Mouse (Mus musculus) thymus, postnatal 36 days (tissue): ENCODE results near the gene Il12rb2.
A peak's percentile ranks its signal among the peaks of the same experiment; 100 is the strongest.

Source experiments
- DNase-seq, 2 experiments: peaks; one replicate each; pipeline ENCODE4 v3.0.0; 2022; ENCODE audit warnings: mixed read lengths in 2 of 2

The Il12rb2 gene

DNA sequence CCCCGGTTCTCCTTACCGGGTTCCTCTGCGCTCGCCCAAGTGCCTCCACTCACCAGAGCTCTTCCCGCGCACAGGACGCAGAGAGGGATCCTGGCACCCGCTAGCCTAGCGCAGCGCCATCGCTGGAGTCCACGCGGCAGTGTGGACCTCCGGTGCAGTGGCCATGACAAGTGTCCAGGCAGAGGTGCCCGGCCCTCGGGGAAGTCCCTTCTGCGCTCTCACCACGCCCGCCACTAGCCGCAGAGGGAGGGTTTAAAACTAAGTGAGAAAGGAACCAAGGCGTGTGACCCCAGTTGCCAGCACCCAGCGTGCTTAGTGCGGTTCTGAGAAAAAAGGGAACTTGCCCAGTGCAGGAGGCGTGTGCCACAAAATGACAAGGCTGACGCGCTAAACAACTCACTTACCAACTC, at the start of gene Il12rb2:
TSS of gene Il12rb2 (minus strand) at position 207 of the 410 bp plus-strand sequence.
- DNase-seq: peak; percentile 42

GRCm38 (mm10) chr6:67421761-67422160, 45.8 kb upstream of the Il12rb2 start:
- peak; percentile 42 to 65 for DNase-seq

- DNase-seq: no peak
These were observed 40.6 kb upstream of the Il12rb2 start for GRCm38 (mm10) chr6:67416557-67416956.

DNA sequence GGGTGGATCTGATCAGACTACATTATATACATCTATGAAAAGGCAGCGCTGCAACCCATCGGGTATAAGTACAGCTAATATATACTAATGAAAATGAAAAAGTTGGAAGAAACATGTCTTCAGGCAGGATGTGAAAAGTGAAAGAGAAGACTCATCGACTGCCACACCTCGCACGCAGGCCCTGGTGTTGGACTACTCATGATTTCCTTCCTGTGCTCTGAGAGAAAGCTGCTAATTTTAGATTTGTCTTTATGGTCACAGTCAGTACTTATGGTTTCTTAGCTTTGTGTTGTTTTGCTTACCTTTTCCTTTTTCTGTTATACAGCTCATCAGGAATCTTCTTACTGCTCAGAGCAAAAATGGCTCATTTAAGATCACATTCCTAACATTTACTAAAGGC, 39.3 kb upstream of the Il12rb2 start:
- DNase-seq: peak; percentile 27 to 38

- DNase-seq: peak in 1 of 2 experiments; percentile 17
These were observed 37.4 kb upstream of the Il12rb2 start for GRCm38 (mm10) chr6:67413378-67413777.

GRCm38 (mm10) chr6:67405281-67405682, 29.3 kb upstream of the Il12rb2 start:
- DNase-seq: no peak

DNA sequence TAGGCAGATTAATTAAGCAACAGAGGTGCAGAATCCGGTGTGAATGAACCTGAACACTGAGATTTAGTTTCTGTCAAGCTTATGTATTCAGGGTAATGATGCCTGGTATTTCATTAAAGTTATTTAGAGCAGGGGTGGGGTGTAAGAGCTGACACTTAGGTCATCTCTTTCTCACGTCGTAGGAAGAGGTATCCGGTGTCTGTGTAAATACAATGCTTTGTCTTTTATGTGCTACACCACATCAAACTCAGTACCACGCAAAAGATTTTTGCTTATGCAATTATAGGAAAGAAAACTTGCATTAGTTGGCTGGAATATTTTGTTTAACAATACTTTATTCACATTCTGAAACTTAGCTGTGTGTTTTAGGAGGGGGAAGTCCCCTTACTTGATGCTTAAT, 23.6 kb upstream of the Il12rb2 start:
- no peak for DNase-seq

GRCm38 (mm10) chr6:67365785-67366184, 10.2 kb downstream of the Il12rb2 start:
- no peak for DNase-seq

GRCm38 (mm10) chr6:67348065-67348464, 27.9 kb downstream of the Il12rb2 start:
- DNase-seq: peak; percentile 59 to 78

DNA sequence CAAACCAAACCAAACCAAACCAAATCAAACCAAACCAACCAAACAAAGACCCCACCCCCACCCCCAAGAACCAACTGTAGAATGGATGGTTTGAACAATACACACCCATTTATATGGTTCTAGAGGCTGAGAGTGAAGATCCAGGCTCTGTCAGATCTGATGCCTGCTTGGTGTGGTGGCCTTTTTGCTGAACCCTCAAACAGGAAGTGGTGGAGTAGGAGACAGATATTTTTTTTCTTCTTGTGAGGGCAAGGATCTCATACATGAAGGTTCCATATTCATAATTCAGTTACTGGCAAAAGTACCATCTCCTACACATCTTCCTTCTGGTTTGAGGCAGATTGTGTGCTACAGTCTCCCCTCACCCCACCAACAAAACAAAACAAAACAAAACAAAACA, 36.5 kb downstream of the Il12rb2 start:
- DNase-seq: peak; percentile 27 to 41

DNA sequence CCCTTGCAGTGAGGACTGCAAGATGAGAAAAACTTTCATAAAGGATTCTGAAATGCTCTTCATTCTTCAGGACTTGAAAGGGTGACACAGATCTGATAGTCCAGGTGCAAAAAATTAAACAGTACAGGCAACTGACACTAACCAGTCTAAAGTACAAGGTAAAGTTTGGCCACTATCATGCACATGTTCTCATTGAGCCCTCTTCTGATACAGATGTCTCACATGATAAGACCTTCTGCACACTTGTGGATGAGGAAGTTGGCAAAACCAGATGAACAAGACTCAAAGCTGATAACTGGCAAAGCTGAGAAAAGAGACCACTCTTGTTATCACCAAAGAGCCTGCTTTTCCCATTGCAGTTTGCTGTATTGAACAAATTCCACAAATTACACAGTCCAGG, 38.0 kb downstream of the Il12rb2 start:
- no peak for DNase-seq

- DNase-seq: no peak
These were observed 52.2 kb downstream of the Il12rb2 start for GRCm38 (mm10) chr6:67323788-67324187.

DNA sequence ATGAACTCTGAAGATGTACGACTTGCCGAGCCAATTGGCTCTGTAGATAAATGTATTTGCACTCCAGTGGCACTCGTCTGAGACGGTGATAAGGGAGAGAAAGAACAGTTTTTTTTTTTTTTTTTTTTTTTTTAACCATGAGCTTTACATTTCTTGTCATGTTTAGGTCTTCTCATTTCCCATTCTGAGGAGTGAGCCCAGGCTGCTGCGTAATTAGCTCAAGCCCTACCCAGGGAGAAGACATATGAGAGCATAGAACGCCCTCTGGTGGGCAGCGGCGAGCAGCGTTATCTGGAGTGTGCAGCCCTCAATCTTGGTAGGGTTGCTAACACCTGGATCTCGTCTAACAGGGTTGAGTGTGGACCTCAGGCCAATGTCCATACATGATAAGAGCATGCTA, 57.5 kb downstream of the Il12rb2 start:
- peak; percentile 71 to 72 for DNase-seq

DNA sequence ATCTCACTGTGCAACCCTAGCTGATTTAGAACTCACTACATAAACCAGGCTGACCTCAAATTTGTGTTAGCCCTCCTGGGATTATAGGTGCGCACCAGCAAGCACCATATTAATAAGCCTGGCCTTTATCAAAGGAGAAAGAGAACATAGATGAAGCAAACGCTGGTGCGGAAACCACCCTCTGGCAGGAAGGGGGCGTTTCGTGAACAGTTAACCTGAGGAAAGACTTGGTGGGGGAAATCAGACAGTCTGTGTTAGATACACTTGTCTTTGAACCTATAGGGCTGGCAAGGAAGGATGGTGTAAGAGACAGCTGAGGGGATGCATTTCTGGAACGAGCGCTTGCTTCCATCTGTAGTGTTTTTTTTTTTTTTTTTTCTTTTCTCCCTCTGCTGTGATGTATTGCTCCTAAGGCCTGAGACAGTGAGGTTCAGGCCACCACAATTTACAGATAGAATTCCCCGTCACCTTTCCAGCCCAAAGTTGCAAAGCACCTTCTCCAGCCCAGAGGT, 58.1 kb downstream of the Il12rb2 start:
- peak; percentile 64 to 66 for DNase-seq

DNA sequence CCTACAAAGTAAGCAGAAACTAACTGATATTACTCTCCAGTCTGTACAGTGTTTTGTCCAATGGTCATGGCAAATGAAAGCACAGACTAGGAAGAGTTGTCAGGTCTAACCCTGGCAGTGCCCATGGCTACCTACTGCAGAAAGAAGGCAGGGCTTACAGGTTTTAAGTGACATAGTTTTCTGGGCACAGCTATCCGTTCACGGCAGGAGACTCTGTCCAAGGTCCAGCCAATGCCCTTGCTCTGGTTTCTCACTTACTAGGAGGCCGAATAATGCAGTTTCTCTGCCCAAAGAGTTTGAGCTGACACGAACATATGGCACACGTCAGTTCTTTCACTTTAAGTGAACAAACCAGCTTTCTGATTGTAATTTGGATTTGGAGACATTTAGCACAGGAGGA, 58.9 kb downstream of the Il12rb2 start:
- DNase-seq: no peak

GRCm38 (mm10) chr6:67314697-67315096, 61.3 kb downstream of the Il12rb2 start:
- DNase-seq: no peak

- DNase-seq: no peak
These were observed 66.2 kb downstream of the Il12rb2 start for GRCm38 (mm10) chr6:67309752-67310151.

- DNase-seq: no peak
These were observed 67.0 kb downstream of the Il12rb2 start for GRCm38 (mm10) chr6:67308994-67309393.

DNA sequence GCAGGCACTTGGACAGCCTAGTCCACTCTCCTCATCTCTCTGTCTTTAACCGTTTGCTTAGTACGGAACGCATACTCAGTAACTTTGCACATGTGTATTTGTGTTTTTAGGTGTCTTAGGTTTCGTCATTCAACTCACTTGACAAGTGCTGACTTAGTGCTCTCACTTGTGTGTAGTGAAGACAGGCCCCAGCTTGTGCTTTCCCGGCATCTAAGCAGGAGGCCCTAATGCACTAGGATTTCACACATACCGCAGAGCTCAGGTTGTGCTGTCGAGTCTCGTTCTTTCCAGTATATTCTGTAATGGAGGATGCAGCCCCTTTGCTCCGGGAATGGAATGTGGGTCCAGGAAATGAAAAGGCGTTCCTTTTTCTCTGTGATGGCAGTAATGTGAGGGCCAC, 72.8 kb downstream of the Il12rb2 start:
- DNase-seq: no peak

GRCm38 (mm10) chr6:67302471-67302870, 73.5 kb downstream of the Il12rb2 start:
- DNase-seq: peak in 1 of 2 experiments; percentile 29

GRCm38 (mm10) chr6:67301230-67301629, 74.8 kb downstream of the Il12rb2 start:
- DNase-seq: no peak

DNA sequence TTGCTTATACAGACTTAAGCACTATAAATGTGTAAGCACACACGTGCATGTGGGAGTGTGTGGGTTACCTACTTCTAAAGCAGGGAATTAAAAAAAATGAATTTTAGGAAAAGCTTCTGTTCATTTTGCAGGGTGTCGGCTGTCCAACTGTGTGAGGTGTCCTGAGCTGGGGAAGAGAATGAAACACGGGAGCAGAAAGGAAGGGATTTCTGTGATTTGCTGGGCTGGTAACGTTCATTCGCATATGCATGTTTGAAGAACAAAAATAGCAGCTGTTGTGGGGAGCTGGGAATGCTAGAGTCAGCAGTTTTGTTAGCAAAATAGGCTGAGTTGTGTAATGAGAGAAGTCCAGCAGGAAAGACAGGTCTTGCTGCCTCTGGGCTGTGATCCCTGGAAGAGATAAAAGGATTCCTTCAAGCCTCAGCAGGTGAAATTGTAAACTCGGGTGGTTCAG, 75.3 kb downstream of the Il12rb2 start:
- no peak for DNase-seq

DNA sequence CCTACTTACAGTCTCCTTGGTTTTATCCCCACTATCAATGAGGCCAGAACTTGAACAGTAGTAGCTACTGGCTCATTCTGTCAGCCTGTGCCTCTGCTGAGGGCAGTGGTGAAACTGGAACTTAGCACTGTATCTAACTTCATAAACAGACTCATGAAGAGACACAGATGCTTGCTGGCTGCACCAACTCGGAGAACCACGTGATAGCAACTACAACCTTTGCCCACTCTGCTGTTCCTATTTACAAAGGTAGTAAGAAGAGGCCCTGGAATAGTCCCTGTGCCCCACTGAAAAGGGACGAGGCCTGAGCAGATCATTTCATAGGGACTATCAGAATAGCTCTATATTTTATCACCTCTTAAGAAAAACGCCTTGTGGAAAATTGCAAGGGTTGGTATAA, 75.7 kb downstream of the Il12rb2 start:
- no peak for DNase-seq

GRCm38 (mm10) chr6:67298742-67299141, 77.2 kb downstream of the Il12rb2 start:
- DNase-seq: no peak

GRCm38 (mm10) chr6:67296126-67296525, 79.9 kb downstream of the Il12rb2 start:
- peak; percentile 44 to 54 for DNase-seq
